Mouse (Mus musculus) bone marrow, adult 2 months (tissue): ENCODE results near the gene Pes1.

Experiments used
- CTCF ChIP-seq: fragments of 200-500 bp; IDR thresholded peaks from 2 replicates; pipeline ENCODE4 v1.5.1; 2011; ENCODE audit warnings: low read length, control low read depth; ENCODE audit not compliant: control insufficient read depth, insufficient read depth
- POLR2A ChIP-seq: fragments of 200-500 bp; IDR thresholded peaks from 2 replicates; pipeline ENCODE4 v1.6.1; 2011; ENCODE audit warnings: low read depth, mild to moderate bottlenecking, control low read depth, low read length, borderline replicate concordance; ENCODE audit not compliant: control insufficient read depth

DNA sequence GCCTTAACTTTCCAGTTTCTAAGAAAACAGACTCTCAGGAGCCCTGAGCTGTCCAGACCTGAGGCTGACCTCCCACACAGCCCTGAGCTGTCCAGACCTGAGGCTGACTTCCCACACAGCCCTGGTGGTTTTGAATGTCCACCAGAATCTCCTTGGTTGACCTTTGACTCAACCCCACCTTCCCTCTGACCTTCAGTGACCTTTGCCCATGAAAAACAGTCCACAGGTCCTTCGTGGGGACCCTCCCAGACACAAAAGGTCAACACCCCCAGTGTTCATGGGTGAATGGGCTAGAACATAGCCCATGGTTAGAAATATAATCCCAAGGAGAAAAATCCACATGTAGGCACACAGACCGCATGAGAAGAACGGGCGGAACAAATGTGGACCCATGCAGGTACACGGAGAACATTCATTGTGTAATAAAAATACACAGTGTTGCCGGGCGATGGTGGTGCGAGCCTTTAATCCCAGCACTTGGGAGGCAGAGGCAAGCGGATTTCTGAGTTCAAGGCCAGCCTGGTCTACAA is 30.0 kb upstream of the Pes1 start:
- TF ChIP-seq POLR2A (no peak), CTCF (no peak)
